Mouse (Mus musculus) natural killer cell, adult 2 months (primary cell): ENCODE results near the gene Wfdc15a.

Experiments
- DNase-seq, 2 experiments: peaks; one replicate each; pipeline ENCODE4 v3.0.0; 2022; ENCODE audit warnings: low spot score in 2 of 2

The Wfdc15a gene

DNA sequence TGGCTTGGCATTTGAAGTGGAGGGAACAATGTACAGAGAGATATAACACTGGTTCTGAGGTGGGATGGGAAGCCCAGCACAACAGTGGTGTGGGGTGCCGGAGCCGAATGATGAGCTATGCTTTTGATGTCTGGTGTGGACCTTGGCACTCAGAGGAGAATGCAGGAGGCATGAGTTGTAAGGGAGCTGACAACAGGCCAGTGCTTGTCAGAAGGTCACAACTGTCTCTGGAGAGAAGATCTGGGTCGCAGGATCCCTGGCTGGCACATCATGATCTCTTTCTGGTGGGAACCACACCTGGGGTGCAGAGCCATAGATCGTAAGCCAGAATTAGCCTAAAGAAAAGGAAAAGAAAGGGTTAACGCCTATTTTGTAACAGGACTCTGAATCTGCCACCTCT lies 22.1 kb downstream of the Wfdc15a start:
- no peak for DNase-seq

DNA sequence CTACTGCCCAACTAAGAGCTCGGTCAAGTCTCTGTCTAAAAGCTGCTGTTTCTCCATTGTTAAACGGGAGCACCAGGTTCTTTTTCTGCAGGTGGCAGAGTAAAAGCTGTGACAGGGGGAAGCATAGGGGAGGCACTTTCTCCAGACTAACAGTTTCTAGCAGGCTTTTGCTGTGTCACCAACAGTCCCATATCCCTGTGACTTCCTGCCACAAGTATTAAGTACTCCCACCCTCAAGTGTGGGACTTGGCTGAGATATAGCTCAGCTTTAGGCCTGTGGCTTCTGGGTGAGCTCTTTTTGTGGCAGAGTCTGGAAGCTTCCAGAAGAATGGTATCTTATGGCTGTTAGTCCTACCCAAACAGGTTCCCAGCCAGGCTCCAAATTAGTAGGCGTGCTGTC lies 24.1 kb downstream of the Wfdc15a start:
- no peak for DNase-seq

DNA sequence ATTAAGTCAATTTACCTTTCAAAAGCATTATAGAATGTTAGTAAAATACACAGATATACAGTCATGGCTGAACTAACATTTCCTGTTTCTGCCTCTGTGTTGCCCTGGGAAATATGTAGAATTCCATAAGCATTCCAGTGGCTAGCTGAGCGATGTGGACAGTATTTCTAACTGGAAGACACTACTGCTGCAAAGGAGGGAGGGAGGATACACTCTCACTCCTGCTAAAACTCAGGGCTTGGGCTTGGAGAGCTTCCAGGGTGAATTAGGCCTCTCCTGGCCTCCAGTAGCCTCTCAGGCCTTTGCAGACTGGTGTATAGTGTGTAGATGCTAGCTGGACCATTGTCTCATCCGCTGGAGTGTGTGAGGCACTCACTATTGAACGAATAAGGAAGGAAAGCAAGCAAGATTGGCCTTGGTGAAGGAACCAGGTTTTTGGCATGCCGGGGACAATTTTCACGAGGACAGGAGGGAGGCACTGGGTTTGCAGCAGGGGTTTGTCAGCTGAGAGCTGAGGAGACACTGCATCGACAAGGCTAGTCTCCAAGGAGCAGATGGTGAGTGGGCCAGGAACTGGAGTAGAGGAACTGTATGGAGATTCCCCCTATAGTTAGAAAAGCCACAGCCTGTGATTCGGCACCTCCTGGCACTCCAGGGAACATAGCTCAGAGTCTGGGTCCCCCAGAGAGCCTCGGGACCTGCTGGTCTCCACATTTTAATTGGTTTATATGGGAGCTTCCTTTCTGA lies 25.1 kb downstream of the Wfdc15a start:
- no peak for DNase-seq

DNA sequence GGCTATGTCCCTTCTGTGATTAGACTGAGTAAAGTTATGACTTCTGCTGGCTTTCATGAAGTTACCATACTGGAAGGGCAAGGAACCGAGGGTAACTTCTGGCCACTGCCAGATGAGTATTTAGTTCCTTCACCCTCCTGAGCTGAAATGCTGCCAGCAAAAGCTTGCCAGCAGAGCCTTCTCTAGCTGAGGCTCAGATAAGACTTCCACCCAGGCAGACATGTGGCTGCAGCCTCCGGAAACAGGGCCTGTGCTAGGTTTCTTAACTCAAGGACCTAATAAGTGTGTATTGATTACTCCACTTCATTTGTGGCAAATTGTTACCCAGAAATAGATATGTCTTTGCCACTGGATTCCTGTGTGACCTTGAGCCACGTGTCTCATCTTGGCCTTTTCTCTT lies 26.5 kb downstream of the Wfdc15a start:
- no peak for DNase-seq

DNA sequence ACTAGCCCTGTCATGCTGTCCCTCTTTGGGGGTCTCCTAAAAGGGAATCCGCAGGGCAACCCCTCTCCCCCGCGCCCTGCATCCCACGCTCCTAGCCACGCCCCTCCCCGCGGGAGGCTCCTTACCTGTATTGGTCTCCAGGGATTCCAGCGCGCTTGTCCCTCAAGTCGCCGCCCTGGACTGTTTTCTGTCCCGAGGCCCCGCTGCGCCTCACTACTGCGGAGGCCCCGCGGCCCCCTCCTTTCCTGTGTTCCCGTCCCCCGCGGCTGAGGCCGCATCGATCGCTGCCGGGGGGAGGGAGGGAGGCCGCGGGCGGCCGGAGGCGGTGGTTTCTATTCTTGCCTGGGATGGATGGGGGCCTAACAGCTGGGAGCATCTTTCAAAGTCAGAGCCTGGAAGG lies 29.0 kb downstream of the Wfdc15a start, which contains the start of gene Kcns1:
Gene Kcns1 (minus strand): TSS at position 212 of the 400 bp plus-strand sequence.
- no peak for DNase-seq

DNA sequence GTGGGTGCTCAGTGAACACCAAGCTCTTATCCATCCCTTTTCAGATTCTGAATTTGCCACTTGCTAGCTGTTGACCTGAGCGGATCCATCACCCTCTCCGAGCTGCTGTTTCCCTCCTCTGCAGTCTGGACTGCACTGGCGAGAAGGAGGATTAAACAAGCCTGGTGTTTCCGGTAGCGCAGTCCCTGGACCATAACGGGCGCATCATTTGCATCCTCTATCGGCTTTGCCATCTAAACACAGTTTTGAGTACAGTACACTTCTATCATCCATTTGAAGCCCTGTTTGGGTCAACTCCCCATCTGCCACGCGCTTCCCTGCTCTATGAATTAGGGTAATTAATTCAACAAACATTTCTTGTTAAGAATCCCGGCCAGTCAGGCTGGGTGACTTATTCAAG lies 29.6 kb downstream of the Wfdc15a start:
- no peak for DNase-seq

DNA sequence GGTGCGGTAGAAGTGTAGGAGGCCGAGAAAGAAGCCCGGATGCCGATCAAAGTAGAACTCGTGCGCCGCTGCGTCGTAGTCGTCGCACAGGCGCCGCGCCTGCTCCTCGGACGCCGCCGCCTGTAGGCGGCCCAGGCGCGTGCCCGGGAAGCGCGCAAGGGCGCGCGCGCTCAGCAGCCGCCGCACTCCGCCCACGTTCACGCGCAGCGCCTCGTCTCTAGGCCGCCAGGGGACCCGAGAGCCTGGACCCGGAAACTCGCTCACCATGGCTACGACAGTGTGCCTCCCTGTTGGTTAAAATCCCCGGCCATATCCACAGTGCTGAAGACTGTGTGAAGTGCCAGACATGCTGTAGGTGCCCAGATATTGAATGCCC lies 31.4 kb downstream of the Wfdc15a start:
- DNase-seq = peak in 1 of 2 experiments; percentile 26

DNA sequence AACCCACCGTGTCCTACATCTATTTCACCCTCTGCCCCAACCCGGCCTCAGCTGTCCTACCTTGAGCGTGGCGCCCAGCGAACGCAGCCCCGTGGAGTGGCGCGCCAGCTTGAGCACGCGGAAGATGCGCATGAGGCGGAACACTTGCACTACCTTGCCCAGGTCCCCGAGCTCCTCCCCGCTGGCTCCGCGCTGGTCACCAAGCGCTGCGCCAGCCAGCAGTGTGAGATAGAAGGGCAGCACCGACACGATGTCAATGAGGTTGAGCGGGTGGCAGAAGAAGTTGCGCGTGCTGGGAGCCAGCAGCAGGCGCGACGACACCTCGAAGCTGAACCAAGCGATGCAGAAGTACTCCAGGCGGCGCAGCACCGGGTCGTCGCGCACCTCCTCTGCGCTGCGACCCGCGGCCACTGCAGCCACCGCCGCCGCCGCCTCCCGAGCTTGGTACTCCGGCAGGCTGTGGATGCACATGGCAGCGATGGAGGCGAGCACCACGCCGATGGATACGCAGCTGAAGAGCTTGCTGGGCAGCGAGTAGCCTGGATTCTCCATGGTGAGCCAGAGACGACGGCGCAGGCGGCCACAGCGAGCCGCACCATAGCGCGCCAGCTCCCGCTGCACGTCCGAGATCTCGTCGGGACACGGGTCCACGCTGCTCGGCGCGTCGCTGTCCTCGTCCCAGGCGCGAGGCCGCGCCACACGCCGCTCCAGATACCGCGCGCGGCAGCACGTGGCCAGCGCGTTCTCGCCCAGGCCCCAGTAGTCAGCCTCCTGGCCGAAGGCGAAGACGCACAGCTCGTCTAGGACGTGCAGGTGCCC lies 32.0 kb downstream of the Wfdc15a start:
- no peak for DNase-seq

DNA sequence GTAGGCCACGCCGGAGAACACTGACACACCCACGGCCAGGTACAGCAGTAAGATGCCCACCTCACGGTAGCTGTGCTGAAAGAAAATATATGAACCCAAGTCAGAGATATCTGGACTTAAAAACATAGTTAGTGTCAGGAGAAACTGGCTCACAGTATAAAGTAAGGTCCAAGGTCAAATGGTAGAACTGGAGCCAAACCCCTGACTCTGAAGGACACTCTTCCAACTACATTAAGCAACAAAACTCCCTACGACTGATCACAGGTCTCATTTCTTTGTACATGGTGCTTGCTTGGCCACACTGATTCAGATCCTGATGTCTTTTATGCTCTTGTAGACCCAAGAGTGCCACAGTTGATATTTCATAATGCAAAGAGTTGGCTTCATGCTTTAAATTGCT lies 35.0 kb downstream of the Wfdc15a start:
- DNase-seq = no peak

DNA sequence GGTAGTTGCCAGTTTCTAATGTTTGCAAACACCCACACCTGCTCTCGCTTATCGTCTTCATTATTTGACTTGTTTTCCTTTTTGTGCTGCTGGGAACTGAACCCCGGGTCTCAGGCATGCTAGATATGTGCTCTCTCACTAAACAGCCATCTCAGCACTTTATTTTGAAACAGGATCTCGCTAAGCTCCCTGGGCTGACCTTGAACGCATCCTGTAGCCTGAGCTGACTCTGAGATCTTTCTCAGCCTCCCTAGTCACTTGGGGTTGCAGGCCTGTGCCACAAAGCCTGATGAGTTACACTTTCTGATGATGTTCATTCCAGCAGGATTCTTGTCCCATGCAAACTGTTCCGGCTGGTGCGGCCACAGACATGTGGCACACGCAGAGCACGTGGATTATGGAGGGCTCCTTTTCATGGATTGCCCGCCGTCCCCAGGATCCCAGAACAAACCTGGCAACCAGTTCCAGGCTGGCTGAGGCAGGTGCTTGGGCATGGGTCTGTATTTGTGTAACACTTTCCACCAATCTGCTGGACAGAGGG lies 38.3 kb downstream of the Wfdc15a start:
- no peak for DNase-seq

DNA sequence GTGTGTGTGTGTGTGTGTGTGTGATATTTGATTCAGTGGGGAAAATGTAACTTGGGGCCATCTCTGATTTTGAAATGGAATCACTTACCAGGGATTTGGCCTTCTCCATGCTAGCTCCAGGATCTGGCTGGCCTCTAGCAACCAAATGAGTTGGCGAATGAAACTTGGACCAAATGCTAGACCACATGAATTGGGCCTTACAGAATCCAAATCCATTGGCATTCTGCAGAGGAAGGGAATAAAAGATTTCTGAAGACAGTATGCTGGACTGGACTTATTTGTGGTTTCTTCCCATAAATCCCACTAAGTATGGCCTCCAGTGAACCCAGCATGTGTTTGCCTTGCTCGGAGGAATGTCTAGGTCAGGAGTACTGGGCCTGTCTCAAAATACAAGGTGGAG lies 41.1 kb downstream of the Wfdc15a start:
- no peak for DNase-seq

DNA sequence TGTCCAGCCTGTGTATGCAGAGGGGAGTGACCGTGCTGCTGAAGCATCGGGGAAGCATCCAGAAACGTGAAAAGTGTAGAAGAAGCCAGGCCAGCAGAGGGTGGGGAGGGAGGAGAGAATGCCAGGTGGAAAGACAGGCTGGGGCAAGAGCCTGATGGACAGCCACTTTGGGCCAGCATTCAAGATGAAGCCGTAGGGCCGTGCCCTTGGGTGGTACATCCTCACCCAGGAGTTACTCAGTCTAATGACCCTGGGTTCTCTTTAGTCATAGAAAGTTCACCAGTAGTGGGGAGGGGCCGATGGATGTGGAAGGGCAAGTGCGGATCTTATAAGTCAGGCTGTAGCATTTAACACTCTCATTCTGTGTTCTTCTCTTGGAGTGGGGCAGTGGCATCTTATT lies 43.8 kb downstream of the Wfdc15a start:
- no peak for DNase-seq

DNA sequence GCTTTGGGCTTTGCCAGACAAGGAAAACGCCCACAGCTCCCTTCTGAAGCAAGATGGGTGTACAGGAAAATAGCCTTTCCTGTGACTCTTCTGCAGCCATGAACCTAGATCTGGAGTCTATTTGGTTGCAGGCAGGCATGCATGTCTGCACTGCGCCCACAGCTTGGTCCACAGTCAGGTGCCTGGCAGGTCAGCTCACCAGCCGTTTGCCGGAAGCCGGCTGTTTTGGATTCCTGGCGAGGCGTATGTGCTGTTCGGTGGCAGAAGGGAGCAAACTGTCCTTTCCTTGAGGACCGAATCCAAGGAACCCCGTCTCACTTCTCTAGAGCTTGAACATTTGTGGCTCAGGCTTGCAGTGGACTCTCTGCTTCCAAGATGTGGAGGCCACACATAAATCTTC lies 45.9 kb downstream of the Wfdc15a start:
- DNase-seq = no peak

DNA sequence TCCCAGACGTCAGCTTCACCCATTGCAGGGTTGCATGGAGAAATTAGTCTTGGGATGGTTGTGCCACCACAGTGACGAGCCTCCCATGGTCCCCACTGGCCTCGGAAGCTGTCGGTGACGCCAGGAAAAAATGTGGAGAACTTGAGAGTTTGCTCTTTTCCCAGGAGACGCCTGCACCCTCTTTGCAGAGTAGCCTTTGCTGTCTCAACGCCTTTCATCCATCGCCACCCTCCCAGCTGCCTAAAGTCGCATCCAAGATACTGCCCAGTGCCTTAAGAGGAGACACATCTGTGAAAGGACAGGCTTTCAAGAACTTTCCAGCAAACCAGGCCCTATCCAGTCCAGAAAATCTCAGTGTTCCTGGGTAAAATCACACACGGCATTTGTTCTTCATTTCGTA lies 47.6 kb downstream of the Wfdc15a start:
- no peak for DNase-seq

DNA sequence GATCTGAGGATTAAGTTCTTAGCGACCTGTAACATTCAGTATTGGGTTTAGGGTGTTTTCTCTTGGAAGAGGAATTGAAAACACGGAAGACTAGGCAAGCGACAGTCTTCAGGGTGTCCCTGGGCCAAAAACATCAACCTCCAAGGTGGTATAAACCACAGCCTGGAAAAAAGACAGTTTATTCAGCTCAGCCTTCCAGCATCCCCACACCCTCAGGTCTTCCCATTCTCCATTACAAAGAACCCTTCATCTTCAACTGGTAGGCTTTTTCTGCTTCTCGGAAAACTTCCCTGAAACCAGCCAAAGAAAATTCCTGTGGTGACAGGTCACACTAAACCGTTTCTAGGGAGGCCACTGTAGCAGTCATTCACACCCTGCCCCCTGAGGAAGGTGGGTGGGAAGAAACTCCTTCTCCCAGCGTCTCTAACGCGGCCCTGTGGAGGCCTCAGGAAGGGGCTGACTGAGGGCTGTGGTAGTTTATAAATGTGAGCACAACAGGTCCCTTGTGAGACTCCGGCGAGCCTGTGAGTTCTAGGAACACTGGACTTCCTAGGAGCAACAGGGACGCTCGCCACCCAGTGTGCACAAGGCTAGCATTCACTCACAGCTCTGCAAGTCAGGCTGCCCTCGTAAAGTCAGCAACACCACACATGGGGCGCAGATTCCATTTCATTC lies 49.7 kb downstream of the Wfdc15a start:
- DNase-seq = no peak
